Mouse (Mus musculus): ENCODE measurements around the gene Olfr20.
"Not testable (repeated sequence)": the region's sequence is repeated elsewhere in the genome, so short reads cannot be mapped to it uniquely, and the experiment has no call there.

Gene Olfr20

DNA sequence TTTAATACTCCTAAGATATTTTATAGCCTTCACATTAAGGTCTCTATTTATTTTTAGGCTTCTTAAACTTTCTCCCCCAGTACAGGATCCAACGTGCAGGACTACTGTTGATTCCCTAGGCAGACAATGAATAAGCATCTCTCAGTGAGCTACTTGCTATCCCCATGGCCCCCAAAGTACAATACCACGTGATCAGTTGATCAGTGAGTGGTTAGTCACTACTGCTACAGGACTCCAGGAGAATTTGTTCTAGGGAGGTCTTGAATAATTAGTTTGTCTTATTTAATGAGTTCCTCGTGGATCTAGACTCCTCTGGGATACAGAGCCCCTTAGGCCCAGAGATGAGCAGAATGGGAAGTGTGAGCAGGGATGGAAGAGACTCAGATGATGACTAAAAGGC, at the start of gene Olfr20:
Gene Olfr20 (plus strand): TSS at position 301 of the 400 bp plus-strand sequence.
- in situ Hi-C loops (cut with MboI, MseI), result no loop called here

DNA sequence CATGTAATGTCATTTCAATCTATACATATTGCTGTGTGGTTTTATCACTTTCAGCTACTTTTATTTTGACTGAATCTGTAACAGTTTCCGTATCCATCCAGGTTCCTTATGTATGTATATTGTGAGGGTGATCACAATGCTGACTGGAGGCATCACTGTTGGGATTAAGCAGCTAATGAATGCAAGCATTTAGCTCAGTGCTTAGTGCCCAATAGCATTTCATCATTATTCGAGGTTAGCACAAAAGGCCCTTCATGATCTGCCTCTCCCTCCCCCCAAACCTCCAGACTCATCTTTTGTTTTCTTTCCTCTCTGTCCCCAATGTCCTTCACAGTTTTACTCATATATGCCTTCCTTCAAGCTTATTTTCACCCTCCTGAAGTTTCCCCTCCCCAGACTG, 47.5 kb upstream of the Olfr20 start:
- in situ Hi-C loops (cut with MboI, MseI), result loop anchor here (5.0 kb wide), 1 partner anchor 1304 kb away; no protein-coding TSS in a partner anchor

DNA sequence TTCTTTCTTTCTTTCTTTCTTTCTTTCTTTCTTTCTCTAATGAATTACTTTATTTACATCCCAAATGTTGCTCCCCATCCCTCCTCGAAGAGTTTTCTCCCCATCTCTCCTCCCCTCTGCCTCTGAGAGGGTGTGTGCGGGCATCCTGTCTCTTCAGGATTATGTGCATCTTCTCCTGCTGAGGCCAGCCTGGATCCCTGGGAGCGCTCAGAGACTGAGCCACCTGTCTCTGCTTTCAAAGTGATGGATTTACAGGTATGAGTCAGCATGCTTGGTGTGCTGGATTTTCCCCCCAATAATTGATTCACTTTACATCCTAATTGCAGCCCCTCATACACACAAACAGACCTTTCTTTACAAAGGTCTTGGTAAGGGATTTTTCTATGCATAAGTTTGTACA, 34.6 kb upstream of the Olfr20 start:
- in situ Hi-C loops (cut with MboI, MseI), result no loop called here

DNA sequence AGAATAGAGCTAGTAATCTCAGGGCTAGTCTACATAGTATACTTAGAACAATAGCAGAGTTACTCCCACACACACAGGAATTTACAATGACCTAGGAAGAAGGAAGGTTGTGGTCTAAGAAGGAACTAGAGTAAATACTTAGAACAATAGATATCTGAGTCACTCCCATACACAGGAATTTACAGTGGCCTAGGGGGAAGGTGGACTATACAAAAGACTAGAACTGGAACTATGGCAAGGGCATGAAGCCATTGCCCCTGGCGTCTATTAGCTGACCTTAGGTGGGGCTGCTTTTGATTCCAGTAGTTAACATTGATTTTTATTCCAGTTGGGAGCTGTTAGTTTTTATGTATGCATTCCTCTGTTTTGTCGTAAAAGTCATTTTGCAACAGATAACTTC, 32.0 kb upstream of the Olfr20 start:
- in situ Hi-C loops (cut with MboI, MseI), result not testable (repeated sequence)

DNA sequence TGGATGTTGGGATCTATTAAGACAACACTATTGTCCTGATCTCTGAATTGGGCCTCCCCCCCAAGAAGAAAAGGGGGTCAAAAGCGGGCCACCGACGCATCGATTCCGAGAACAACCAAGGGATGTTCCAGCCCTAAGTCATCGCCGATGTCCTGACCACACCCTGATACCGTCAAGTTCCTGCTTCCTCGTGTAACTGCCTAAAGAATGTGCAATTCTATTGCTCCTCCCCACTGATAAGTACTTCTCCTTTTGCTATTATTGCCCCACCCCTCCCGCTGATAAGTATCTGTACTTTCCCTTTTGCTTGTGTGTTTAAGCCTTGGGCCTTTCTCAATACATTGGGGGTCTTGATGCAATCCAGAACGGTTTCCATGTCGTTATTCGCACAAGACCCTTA, 29.5 kb upstream of the Olfr20 start:
- in situ Hi-C loops (cut with MboI, MseI), result not testable (repeated sequence)

DNA sequence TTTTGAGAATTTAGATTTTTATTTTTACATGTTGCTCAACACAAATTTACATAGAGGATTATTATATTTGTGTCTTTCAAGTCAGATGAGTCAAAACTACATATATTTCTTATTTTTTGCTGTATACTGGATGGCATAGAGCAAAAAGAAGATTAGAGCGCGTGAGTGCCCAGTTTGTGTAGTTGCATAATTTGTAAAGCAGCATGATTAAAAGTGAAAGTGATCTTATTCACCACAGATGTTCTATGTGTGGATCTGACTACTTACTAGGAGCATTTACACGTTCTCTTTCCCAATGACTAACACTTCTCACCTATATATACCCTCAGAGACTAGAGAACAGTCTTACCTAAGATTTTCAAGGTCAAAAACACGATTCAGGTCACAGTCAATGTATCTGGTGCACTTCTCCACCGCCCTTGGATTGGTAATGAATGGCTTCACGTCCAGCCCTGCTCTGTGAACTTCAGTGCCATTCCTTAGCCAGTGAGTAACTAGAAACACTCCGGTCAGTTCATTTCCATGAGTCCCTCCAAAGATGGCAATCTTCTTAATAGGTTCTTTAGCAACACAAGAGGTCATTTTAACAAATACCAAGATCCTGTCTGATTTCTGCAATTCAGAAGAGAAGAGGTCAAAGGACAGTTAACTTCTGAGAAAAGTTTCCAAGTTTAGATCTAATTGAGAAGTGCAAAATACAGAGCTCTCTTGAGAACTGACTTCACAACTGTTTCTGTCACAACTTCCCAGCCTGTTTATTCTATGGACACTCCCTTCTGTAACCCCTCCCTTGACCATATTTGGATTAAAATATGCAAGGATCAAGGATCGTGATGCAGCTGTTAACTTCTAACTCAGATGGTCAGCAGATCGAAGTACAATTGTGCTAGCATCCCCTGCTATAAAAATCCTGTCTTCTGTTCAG, 26.4 kb upstream of the Olfr20 start:
- in situ Hi-C loops (cut with MboI, MseI), result no loop called here

DNA sequence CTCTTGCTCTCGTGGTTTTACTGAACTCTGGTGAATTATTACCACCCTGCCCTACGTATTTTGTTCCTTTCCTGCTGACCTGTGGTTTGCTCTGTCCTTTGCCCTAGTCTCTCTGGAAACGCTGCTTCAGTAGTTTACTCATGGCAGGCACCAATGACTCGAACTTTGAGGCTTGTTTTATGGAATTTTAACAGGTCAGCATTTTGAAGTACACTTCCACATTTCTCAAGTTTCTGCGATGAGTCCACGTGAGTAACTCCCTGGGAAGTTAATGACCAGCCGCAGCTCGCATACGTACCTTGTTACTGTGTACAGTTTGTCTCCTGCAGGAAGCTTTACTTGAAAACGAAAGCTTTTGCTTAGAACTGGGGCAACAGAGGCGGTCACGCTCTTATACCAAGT, 24.1 kb upstream of the Olfr20 start:
- in situ Hi-C loops (cut with MboI, MseI), result no loop called here

DNA sequence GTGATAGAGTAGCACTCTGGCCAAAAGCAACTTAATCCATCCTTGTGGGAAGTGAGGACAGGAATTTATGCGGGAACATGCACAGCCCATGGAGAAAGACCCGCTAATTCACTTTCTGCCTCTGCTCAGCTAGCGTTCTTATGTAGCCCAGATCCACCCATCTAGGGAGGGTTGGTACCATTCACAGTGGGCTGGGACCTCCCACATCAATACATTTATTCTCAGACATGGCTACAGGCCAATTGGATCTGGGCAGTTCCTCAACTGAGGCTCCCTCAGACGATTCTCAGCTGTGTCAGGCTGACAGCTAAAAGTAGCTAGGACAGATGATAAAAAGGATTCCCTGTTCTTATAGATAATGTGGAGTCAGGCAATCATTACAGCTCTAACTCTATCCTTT, 23.2 kb upstream of the Olfr20 start:
- in situ Hi-C loops (cut with MboI, MseI), result no loop called here

DNA sequence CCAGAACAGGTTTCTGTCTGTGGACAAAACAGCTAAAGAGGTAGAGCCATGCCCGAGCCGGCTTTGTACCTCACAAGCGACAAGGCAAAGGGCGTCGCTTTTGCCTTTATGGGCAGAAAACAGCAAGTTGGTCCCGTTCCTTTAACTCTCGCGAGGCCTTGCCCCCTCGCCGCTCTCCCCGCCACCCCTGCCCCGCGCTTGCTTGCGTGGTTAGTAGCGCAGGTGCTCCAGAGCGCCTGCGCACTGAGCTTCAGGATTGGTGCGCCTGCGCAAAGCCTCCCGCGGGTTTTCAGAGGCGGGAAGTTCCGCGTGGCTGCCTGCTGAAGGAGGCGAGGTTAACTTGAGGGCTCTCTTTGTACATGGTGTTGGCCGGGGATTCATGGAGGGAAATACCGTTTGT, 21.1 kb upstream of the Olfr20 start, which contains the start of the genes Aspa, Gm49340 and Spata22:
Gene Aspa (minus strand): TSS at position 155 of the 400 bp plus-strand sequence.
Gene Gm49340 (plus strand): TSS at position 300 of the 400 bp plus-strand sequence.
Gene Spata22 (plus strand): TSS at position 300 of the 400 bp plus-strand sequence.
- in situ Hi-C loops (cut with MboI, MseI), result no loop called here

DNA sequence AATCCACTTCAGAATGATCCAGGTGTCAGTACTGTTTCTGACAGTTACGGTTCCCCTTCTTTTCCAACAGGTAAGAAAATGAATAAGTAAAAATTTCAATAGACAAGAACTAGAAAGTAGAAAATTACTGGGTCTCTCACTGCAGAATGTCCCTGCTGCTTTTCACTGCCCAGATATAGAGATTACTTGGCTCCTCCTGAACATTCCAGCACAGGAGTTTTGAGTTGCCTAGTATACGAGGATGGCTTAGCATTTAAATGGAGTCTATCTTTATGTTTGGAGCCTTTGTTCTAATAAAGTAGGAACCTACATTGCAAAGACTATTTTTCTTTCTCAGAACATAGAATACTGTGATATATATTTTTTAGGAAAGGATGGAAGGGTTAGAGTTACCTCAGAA, 17.2 kb upstream of the Olfr20 start:
- in situ Hi-C loops (cut with MboI, MseI), result no loop called here

DNA sequence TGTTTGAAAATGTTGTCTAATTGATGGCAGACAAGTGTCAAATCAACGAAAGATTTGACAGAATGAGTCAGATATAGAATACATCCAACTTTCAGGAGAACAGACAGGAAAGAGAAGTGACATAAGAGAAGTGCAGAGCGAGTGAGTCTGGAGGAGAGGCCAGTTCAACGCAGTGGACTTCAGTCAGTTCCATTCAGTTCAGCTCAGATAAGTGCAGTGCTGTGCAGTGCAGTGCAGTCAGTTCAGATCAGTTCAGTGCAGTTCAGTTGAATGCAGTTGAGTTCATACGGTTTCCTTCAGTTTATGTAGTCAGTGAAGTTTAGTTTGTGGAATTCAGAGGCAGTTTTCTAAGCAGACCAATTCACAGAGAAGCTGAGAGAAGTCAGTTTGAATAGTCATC, 13.7 kb upstream of the Olfr20 start:
- in situ Hi-C loops (cut with MboI, MseI), result no loop called here

DNA sequence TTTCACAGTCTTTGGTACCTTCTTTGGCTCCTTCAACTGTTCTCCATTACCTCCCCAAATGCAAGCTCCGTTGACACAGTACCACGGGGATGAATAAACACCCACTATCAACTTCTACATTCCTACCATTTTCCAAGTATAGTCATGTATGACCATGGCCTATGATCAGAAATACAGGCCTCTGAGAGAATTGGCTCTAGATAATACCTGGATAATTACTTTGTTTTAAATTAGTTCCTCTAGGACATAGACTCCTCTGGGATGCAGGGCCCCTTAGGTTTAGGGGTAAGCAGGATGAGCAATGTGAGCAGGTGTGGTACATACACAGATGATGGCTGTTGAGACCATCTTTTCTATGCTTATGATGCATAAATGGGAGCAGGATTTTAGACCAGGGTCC, 20.4 kb downstream of the Olfr20 start, which contains the start of gene Olfr376:
Gene Olfr376 (plus strand): TSS at position 301 of the 400 bp plus-strand sequence.
- in situ Hi-C loops (cut with MboI, MseI), result no loop called here

DNA sequence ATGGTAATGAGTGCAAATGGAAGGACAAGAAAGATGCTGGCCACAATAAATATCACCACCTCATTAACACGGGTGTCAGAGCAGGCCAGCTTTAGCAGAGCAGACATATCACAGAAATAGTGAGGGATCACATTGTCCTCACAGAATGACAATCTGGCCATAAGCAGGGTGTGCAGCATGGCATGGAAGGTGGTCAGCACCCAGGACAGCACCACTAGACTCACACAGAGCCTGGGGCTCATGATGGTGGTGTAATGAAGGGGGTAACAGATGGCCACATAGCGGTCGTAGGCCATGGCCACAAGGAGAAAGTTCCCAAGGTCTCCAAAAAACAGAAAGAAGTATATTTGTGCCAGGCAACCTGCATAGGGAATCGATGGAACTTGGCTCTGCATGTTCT, 44.8 kb downstream of the Olfr20 start:
- in situ Hi-C loops (cut with MboI, MseI), result no loop called here

DNA sequence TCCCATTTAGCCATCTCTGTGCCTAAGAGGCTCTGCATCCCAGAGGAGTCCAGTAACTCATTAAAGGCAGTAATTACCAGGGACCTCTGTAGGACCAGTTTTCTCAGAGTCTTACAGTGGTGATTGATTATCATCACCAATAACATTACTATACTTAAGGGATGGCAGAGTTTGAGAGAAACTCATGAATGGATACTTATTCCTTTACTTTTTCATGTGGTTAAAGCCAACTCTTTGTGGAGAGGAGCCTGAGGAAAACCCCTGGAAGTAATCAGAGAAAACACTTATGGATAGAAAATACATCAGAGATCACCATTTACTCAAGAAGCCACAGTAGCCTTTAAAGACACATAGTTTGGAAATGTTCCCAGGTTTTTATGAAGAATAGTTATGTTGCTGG, 48.9 kb downstream of the Olfr20 start, which contains the start of gene Olfr1:
Gene Olfr1 (minus strand): TSS at position 101 of the 400 bp plus-strand sequence.
- in situ Hi-C loops (cut with MboI, MseI), result no loop called here
